Mouse (Mus musculus): ENCODE data around the gene Rhbdd3. TPM values are rescaled to one million over a fixed set of nuclear protein-coding genes. Genes with fewer than 3 reads are reported as not detected.

Gene Rhbdd3
- 24.6 and 34.5 TPM in 2 replicates for polyA plus RNA-seq (2015; fragmentation: Nextera tagmentation; extraction: Ambion mirVana)

GRCm38 (mm10) chr11:5098736-5099542 lies at the start of gene Rhbdd3, which contains the start of gene Ewsr1:
TSS of gene Rhbdd3 (plus strand) at chr11:5098926.
TSS of gene Ewsr1 (minus strand) at chr11:5099266.

GRCm38 (mm10) chr11:5057856-5058641 lies 40.7 kb upstream of the Rhbdd3 start, which contains the start of gene Rasl10a:
TSS of gene Rasl10a (plus strand) at chr11:5058128.

GRCm38 (mm10) chr11:5065056-5065821 lies 33.5 kb upstream of the Rhbdd3 start, which contains the start of gene Gas2l1:
TSS of gene Gas2l1 (minus strand) at chr11:5065327.

GRCm38 (mm10) chr11:5151680-5152337 lies 53.1 kb downstream of the Rhbdd3 start, which contains the start of gene Emid1:
TSS of gene Emid1 (minus strand) at chr11:5152257.

Other genes with a start within 250 kb of the Rhbdd3 start
- gene Nf2, start 249.4 kb upstream of the Rhbdd3 start, polyA plus RNA-seq (2015; fragmentation: Nextera tagmentation; extraction: Ambion mirVana), result 25.1 and 28.5 TPM in 2 replicates
- 36.6 and 43.3 TPM in 2 replicates for gene Nipsnap1, start 225.0 kb upstream of the Rhbdd3 start, polyA plus RNA-seq (2015; fragmentation: Nextera tagmentation; extraction: Ambion mirVana)
- gene Thoc5, start 203.6 kb upstream of the Rhbdd3 start, polyA plus RNA-seq (2015; fragmentation: Nextera tagmentation; extraction: Ambion mirVana), result 15.3 and 19.4 TPM in 2 replicates
- gene Nefh, start 150.9 kb upstream of the Rhbdd3 start, polyA plus RNA-seq (2015; fragmentation: Nextera tagmentation; extraction: Ambion mirVana), result 1.9 and 3.8 TPM in 2 replicates
- 33.0 and 48.1 TPM in 2 replicates for gene Ap1b1, start 112.1 kb upstream of the Rhbdd3 start, polyA plus RNA-seq (2015; fragmentation: Nextera tagmentation; extraction: Ambion mirVana)
- 2.9 TPM in 2 replicates for gene Rasl10a, start 40.8 kb upstream of the Rhbdd3 start, polyA plus RNA-seq (2015; fragmentation: Nextera tagmentation; extraction: Ambion mirVana)
- gene Gas2l1, start 33.6 kb upstream of the Rhbdd3 start, polyA plus RNA-seq (2015; fragmentation: Nextera tagmentation; extraction: Ambion mirVana), result 33.8 and 45.0 TPM in 2 replicates
- gene Ewsr1, start 340 bp downstream of the Rhbdd3 start, polyA plus RNA-seq (2015; fragmentation: Nextera tagmentation; extraction: Ambion mirVana), result 196 and 312 TPM in 2 replicates
- gene Emid1, start 53.3 kb downstream of the Rhbdd3 start, polyA plus RNA-seq (2015; fragmentation: Nextera tagmentation; extraction: Ambion mirVana), result 6.5 and 19.8 TPM in 2 replicates
- gene Kremen1, start 162.6 kb downstream of the Rhbdd3 start, polyA plus RNA-seq (2015; fragmentation: Nextera tagmentation; extraction: Ambion mirVana), result 7.2 and 7.9 TPM in 2 replicates

All from adrenal gland, postnatal 0 days (tissue).